Mouse (Mus musculus): ENCODE data around the gene Sema3c.
"Not testable (repeated sequence)": the region's sequence is repeated elsewhere in the genome, so short reads cannot be mapped to it uniquely, and the experiment has no call there.

The Sema3c gene

DNA sequence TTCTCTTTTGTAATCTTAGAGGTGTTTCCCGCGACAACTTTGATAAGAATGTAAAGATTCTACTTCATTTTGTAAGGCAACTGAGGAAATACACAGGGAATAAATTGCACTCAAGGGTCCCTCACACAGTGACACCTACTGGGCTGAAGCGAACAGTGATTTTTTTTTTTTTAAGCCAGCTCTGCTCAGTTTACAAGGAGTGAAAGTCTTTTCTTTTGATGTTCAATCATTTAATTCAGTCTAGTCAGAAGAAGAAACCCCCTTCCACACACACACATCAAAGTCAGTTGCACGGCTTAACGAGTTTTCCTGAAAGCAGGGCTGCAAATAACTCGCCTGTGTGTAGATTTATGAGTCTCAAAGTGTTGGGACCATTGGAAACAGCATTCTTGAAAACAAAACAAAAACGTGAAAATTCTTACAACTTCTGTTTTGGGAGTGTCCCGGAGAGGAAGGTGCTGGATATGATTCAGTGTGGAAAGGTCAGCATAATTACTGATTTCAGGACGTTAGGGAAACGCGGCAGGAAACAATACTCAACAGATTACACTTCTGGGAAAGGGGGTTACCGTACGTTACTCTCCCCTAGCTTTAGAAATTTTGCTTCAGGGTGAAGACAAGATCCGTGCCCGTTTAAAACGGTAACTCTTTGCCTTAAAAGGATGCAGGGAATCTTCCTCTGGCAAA, at the start of gene Sema3c:
Gene Sema3c (plus strand): TSS at position 588 of the 687 bp plus-strand sequence.
- DNase-seq: no peak

DNA sequence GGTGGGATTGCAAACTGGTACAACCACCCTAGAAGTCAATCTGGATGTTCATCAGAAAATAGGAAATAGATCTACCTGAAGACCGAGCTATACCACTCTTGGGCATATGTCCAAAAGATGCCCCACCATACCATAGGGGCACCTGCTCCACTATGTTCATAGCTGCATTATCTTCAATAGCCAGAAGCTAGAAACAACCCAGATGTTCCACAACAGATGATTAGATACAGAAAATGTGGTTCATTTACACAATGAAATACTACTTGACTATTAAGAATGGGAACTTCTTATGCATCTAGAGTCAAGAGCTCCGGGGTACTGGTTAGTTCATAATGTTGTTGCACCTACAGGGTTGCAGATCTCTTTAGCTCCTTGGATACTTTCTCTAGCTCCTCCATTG, 42.9 kb upstream of the Sema3c start:
- not testable (repeated sequence) for DNase-seq

DNA sequence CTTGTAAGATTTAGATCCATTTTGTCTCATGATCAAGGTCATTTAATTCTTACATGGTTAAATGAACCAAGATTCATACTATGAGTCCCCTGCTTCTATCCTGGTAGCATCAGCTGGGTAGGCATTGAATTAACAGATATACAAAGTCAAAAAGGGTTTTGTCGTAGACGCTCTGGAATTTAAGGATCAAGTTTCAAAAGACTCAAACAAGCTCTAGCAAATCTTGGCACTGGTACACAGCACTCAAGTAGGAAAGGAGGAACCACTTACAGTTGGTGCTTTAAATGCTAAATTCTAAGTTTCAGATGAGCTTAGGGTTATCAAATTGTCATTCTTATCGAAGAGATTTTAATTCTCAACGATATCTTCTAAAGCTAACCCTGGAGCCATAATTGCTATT, 30.9 kb upstream of the Sema3c start:
- no peak for DNase-seq

DNA sequence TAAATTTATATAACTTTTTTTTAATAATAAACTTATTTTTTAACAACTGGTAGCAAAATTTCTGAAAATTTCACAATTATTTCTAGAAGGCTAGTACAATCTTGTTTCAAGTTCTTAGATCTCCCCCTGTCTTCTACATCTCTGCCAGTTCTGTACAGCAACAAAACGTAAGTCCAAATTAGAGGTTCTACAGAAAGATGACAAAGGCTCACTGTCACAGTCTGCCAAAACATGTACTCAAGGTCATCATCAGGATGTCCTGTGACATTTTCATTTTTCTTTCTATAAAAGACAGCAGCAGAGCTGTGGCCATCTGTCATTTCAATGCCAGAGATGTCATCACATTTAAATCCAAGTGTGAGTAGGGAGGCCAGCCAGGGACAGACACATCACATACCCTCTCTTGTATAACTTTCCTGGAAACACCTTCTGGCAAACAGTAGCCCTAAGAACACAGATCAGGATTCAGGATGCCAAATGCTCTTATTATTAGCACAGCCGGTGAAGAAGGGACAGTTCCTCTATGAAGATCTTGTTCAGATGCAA, 29.1 kb upstream of the Sema3c start:
- DNase-seq: no peak

DNA sequence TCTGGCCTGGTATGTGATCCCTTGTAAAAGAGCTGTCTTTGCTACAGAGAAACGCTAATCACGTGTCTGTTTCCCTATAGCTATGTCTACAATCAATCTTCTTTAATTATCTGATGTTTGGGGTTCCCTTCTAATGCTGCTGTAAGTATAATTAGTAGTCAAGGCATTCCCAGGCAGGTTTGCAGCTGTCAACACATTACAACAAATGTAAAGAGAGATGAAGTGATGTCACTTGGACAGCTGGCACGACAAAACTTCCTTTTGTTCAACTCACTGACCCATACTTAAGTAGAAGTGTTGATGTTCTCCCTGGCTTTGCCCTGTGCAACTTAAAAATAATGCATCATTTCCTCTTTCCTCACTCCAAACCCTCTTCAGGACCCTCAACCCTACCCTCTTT, 22.4 kb upstream of the Sema3c start:
- no peak for DNase-seq

DNA sequence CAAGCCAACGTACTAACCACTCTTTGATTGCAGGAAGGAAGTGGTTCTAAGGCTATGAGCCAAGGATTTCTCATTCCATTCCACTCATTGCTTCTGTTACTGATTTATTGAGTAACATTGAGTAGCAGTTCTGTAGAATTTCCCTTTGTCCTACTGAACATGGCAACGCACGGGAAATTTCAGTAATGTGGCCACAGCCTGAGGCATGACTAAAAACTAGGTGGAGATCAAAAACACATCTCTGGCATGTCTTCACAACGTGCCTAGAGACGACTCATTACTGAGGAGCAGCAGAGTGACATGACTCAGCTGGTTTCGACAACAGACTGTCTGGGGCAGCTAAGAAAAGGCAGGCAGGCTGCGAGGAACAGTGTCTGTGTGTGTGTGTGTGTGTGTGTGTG, 18.0 kb upstream of the Sema3c start:
- peak; percentile 83 for DNase-seq

DNA sequence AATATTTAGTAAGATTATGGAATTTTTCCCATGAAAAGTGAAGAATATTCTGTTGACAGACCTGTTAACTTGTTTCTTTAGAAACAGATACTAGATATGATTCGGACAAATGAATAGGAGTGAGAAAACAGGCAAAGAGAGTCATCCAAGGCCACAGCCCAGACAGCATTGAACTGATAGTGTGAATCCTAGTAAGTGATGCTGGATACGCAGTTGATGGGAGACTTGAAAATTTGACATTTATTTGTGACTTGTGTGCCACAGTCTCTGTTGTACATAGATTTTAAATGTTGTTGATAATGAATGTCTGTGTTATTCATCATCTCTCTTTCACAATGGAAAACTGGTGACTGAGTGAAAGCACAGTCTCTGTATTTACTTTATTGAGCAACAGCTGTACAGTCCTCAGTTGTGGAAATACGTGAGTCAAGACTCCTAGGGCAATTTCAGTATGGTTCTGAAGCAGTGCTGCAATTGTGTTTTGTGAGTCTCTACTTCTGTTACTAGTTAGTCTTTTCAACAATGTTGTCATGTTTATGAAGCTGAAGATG, 17.3 kb upstream of the Sema3c start:
- DNase-seq: no peak

DNA sequence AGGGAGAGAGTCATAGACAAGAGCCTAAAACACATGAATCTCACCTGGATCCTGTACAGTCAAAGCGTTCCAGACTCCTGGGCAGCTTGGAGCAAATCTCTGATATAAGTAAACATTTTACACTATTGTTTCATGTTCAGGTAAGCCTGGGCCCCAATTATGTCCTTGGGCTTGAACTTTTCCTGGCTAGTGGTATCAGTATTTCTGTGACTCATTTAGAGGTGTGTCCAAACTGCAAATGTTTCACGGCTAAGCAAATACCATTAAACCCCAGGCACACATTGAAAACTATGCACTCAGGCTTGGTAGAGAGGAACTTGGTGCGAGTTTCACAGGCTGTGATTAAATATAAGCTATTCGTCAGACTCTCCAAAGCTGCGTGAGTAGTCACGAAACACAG, 2.5 kb upstream of the Sema3c start:
- no peak for DNase-seq

DNA sequence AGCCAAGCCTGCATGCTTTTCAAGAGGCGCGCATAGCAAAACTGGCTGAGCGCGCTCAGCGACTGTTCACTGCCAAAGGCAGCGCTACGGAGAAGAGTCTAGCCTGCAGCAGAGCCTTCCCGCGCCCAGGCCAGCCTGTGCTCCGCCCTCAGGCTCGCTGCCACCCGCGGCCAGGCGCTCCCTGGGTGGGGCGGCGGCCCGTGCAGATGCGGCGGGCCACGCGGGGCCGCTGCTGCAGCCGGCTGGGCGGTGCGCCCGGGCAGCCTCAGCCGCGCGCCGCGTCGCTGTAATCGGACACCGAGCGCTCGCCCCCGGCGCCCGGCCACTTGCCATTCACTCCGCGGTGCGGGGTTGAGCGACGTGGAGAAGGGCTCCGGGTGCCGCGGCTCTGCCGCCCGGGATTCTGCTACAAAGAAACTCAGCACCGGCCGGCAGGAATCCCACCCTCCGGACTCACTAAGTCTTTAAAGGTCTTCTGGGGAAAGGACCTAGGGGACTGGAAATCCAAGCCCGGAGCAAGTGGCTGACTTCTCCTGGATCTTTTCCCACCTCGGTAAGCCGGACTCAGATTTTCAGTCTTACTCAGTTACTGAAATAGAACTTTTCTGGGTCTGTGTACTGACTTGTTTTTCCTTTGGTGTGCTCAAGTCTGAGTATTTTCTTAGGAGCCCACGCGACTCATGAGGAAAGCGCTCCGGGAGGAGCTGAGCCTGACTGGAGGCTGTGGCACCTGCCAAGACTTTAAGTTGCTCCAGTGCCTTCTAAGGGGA, 517 bp downstream of the Sema3c start:
- peak; percentile 98 for DNase-seq

DNA sequence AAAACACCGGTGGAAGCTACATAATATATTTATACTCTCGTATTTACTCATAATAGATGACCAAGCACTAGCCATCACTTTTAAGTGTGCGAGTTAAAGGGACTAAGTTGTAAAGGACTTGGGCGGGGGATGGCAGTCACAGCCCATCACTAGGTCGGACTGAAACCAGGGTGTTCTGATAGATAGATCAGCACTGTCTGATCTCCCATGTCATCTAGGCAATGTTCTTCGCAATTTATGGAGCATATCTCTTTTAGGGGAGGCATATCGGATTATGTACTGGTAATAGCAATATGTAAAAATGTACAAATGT, 1.1 kb downstream of the Sema3c start:
- no peak for DNase-seq

DNA sequence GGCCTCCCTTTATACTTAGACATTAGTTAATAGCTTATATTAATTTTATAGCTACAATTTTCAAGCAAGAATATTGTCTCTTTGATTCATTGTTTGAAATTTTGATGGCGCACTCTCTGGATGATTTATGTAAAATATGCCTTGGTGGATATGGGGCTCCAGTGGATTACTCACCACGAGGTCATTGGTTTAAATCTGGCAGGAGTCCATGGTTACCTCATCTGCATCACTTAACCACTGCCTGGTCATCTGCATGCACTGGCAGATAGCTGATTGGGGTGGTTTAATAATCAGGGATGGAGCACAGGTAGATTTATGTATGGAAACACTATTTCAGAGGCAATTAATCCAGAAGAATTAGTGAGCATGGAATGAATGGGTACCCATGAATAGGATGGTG, 2.0 kb downstream of the Sema3c start:
- no peak for DNase-seq

DNA sequence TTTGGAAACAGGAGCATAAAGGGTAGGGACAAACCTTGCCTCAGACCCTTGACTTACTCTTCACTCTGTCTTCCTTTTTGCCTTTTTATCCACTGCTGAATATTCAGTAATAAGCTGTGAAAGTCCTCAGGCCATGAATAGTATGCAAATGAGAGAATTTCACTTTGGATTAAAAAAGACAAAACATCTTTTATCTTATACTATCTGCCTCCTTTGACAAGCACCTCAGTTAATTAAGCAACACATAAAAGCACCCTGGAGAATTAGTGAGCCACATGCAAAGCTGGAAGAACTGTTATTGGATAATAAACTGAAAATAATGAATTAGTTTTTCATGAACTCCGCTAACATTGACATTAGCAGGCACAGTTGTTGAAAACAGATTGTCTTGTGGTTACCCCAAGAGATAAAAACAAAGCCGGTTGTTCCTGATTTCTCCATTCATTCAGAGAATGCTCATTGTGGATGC, 8.0 kb downstream of the Sema3c start:
- DNase-seq: no peak

DNA sequence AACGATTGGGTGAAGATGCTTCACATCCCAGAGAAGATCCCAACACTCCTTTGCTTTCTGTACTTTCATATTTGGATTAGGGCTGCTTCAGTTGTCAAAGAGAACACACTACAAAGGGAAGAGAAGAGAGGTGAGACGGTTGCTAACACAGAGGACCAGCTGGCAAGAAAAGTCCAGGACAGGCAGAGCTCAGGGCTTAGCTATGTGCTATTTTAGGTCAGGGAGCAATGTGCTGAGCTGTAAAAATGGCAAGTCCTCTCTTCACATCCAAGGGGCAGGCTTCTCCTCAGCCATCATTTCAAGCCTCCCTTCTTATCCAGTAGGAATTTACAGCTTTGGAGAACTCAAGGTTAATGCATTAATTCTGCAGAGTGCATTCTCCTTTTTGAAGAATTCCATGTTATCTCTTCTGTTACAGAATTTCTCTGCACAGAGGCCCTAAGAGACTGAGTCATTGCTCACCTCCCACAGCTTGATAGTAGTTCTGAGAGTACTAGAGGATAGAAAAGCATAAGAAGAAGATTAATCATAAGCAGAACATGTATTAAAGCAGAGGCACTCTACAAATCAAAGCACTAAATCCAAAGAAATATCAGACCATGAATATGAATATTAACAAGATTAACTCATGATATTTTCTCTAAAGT, 10.3 kb downstream of the Sema3c start:
- DNase-seq: no peak

DNA sequence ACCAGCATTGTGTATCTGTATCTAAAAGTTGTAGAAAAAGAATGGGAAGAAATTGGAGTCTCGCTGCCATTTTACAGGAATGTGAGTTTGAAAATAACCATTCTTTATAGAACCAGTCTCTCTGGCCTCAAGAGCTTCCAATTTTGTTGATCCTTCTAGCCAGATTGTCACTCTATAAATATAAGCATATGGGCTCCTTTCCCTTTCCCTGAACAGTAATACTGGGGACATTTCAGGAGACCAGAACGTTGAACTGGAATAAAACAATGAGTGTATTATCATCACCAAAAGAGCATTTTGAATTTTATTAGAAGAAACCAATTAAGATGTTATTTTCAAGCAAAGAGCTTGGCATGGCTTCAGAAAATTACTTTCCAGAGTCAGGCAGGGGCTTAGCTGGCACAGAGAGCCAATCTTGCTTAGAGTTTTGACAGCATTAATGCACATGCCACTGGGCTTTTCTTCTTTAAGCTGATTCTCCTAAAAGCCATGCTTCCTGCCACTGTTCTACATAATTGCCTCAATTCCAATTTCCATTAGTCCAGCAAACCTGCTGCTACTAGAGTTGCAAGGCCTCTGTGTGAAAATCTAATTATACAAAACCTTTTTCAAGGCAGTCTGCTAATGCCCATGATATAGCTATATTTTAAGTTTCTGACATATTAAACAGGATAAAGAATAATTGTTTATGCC, 12.6 kb downstream of the Sema3c start:
- DNase-seq: no peak

DNA sequence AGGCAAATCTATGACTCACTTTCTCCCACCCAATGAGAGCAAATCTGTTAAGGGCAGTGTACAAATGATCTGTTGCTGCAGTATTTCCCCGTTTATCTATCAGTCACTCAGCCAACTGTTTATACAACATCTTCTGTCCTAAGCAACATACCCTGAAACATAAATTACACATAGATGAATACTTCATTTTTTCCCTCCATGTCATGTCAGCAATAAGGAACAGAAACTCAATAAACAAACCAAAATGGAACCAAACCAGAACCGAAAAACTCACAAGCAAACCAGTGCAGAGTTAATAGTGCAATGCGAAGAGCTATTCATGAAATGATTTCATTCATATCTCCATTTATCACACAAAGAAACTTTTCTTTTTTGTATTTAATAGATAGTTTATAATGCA, 17.8 kb downstream of the Sema3c start:
- DNase-seq: no peak

DNA sequence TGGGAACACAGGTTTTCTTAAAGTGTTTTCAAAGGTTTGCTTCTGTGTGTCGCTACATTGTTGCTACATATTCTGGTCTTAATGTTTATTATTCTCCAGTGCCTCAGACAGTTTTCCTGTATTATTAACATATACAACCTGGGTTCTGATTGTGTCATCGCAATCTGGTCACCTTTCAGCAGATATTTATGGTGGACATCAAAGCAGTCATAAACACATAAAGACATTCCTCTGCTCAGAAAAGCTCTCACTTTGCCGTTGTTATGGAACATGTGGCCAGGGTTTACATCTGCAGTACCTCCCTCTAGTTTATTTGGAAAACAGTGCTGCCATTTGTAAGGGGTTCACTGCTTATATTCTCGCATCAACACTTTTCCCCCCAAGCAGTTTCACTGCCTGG, 27.6 kb downstream of the Sema3c start:
- no peak for DNase-seq

DNA sequence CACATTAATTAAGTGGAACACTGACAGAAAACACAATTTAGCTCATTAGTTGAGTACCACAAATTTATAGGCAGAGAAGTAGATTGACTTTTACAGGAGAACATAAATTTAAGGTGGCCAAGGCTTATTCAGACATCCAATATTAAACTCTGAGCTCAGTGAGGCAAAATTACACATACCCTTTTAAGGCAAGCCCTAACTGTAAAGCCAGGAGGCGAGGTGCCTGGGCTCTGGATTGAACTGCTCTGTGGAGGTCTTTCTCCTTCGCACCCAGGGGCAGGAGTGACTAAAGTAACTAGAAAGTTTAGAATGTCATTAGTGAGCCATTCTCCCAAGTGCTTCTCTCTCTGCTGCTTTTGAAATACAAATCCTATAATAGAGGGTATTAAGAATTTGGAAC, 46.5 kb downstream of the Sema3c start:
- DNase-seq: no peak

DNA sequence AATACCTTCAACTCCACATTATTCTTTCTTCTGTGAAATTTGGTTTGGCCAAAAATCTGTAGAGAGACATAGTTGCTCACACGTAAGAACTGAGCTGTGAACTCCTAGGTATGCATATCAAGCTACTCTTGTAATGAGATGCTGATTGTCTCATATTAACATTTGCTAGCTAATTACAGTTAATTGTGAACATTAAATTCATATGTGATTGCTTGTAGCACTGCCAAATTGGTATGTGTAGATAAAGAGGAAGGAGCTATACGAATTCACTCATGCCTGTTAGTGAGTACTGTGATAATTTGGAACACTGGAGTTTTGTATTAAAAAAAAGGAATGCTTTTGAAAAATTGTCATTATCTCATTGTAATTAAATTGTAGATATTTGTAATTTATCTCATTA, 48.5 kb downstream of the Sema3c start:
- no peak for DNase-seq

DNA sequence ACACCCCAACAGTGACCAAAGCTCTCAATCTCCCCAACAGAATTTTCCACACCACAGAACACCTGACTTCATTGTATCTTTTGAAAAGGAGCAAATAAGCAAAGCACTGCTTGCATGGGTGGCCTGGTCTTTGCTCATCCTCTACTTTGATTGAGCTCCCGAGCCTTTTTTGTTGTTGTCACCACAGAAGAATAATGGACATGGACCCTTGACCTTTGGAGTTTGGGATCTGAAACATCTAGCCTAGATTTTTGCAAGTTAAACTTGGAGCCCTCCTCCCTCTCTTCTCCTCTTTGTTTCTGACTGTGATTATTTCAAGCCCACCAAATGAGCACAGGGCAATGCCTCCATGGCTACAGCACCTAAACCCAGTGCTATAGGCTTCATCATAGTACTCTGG, 54.5 kb downstream of the Sema3c start:
- DNase-seq: no peak

DNA sequence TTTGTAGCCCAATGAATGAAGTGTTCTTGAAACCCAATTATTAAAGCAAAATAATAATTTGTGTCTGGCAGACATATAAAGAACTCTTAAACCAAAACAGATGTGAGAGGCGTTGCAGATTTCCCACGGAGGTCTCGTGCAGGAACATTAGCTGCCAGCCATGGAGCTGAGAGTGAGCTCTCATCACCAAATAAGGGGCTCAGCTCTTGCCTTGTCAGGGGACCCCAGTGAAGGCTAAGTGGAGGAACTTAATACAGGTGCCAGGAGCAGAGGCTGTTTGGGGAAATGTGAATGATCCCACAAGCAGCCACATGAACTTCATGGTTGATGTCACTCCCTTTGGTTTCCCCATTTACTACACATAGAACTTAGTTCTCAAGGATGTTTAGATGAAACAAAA, 55.5 kb downstream of the Sema3c start:
- DNase-seq: no peak

DNA sequence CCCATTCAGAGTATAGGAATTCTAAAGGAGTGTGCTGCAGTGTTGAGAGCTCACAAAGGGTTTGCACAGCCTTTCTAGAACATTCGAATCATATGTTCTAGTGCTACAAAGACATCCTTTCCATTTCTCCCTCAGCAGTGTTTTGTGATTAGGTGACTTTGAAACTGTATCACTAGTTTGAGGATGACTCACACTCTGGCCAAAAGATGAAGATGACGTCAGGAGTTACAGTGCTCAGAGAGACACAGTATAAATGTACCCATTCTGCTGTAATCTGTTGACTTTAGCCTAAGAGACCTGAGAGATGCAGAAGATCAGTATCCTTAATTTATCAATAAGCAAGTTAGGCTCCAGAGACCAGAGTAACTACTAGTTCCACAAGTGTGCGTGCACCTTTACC, 65.4 kb downstream of the Sema3c start:
- DNase-seq: no peak

DNA sequence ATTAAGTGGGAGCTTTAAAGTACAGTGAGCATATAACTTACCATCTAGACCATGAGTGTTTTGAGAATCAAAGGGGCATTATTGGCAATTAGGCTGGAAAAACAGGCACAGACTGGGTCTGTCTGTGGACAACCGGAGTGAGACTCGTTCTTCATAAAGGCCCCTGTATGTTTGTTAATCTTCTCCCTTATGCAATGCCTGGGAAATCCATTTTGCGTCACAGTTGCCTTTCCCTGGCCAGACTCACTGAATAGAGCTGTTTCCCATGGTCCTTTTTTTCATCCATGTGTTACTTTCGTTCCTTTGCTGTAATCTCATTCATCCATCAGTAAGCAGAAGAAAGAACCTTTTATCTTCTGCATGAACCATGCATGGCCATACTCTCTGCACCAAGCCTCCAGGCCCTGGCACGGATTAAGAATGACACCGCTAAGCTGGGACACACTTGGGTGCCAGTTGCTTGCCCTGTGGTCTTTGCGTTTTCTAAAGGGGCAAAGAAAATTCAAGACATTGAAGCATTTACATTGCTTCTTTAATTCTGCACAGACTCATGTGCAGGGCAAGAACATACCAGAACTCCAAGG, 73.7 kb downstream of the Sema3c start:
- DNase-seq: no peak

All from heart, adult 11 months (tissue).